Comparison of ENCODE assay signal across 20 mouse cellular contexts in the genomic region with DNA sequence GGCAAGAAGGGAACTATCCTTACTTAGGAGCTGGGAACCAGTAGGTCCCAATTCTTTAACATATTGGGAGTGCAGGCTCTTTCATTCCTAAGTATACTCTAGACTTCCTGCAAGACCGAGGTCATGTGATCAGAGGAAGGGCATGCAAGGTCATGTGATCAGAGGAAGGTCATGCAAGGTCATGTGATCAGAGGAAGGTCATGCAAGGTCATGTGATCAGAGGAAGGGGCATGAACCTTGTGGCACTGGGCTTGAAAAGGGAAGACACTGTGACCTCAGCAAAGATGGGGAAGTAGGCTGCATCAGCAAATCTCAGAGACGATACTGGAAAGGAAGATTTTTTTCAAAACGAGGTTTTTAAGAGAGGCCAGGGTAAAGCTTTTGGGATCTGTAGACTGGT. TPM values are rescaled to one million over a fixed set of nuclear protein-coding genes. Genes with fewer than 3 reads are reported as not detected.
DNase-seq lines count a peak whose midpoint lies in the region; ATAC-seq and TF ChIP-seq lines count a peak whose summit lies in the region.
"Had no signal": no experiment of that assay in that cellular context is flagged by ENCODE, and none has a peak within 500 bp of the region (broad histone marks: within the 10 kb centered on the region; RNA-seq: fewer than 3 reads in every experiment).

No protein-coding gene starts in this region.

- WGBS in liver, adult 2 months = 59% methylated on average over 3 of the region's 3 CpGs
- WGBS in liver, embryonic 12.5 days (ENCODE audit: insufficient replicate concordance) = 30% methylated on average over 3 of the region's 3 CpGs

- peaks cover 2% of the 10 kb centered on the region; the same call in 1 of the 2 replicates for H3K4me1 ChIP-seq in liver, adult 2 months (ENCODE audit: control insufficient read depth, insufficient read depth, low read length)
- H3K4me1 ChIP-seq in liver, embryonic 12.5 days = no peaks in the 10 kb centered on the region
- H3K4me1 ChIP-seq in bone marrow macrophage, adult 2 months (ENCODE audit: control insufficient read depth, insufficient read depth, low read length) = peaks cover 21% of the 10 kb centered on the region
- H3K4me1 ChIP-seq: limb, embryonic 13.5 days had no signal

- ATAC-seq in liver, embryonic 12.5 days = no peak
- peak; percentile 93 for ATAC-seq in monocyte, adult 5-6 weeks (replicated peaks; ENCODE audit: insufficient number of reproducible peaks, low FRiP score, low TSS enrichment, poor library complexity, severe bottlenecking)
- ATAC-seq: forebrain, embryonic 14.5 days; intestine, postnatal 0 days; midbrain, embryonic 16.5 days had no signal

- no peak overlapping the region for H3K4me3 ChIP-seq in liver, adult 2 months (ENCODE audit: insufficient read depth, low read depth, low read length)
- no peak overlapping the region for H3K4me3 ChIP-seq in liver, embryonic 12.5 days
- H3K4me3 ChIP-seq in C2C12 (ENCODE audit: insufficient read depth, poor library complexity, severe bottlenecking) = no peak overlapping the region
- no peak overlapping the region for H3K4me3 ChIP-seq in bone marrow macrophage, adult 2 months (ENCODE audit: insufficient read depth, low read length)
- H3K4me3 ChIP-seq: erythroblast, embryonic 14.5 days; heart, adult 2 months; limb, embryonic 13.5 days had no signal

- TF ChIP-seq POLR2A in liver, adult 2 months (IDR thresholded peaks at IDR 0.05; ENCODE audit: extremely low read depth, insufficient read depth, low read length) = no peak
- TF ChIP-seq POLR2A in bone marrow macrophage, adult 2 months (IDR thresholded peaks at IDR 0.05; ENCODE audit: borderline replicate concordance, low read depth, low read length) = no peak

- H3K4me2 ChIP-seq in liver, embryonic 12.5 days = no peak overlapping the region
- H3K4me2 ChIP-seq: hindbrain, embryonic 14.5 days; limb, embryonic 13.5 days had no signal

- H3K36me3 ChIP-seq in liver, adult 2 months (ENCODE audit: control insufficient read depth, insufficient read depth, low read length) = no peaks in the 10 kb centered on the region
- H3K36me3 ChIP-seq in liver, embryonic 12.5 days = no peaks in the 10 kb centered on the region
- H3K36me3 ChIP-seq in C2C12 (ENCODE audit: control insufficient read depth, insufficient read depth) = no peaks in the 10 kb centered on the region
- H3K36me3 ChIP-seq: limb, embryonic 13.5 days had no signal

- no peaks in the 10 kb centered on the region for H3K79me3 ChIP-seq in C2C12 (ENCODE audit: low read depth)

- DNase-seq in liver, adult 2 months (ENCODE audit: extremely low read depth, low read depth, low spot score) = peak; percentile 46
- no peak for DNase-seq in right cerebral cortex, adult 2 months (ENCODE audit: low spot score in 2 of 2)
- no peak for DNase-seq in urinary bladder, postnatal 36 days (ENCODE audit: low spot score in 2 of 2)
- DNase-seq: adrenal gland, postnatal 14 days; cerebellum, adult 18-20 months; heart, postnatal 10 days; kidney, postnatal 25 days; lung, adult 18-20 months; right cerebral cortex, postnatal 14 days had no signal

- no peaks in the 10 kb centered on the region for H3K9me3 ChIP-seq in liver, embryonic 12.5 days (replicated peaks)
- H3K9me3 ChIP-seq: limb, embryonic 13.5 days had no signal

- H3K79me2 ChIP-seq in liver, adult 2 months (ENCODE audit: control insufficient read depth, insufficient read depth, low read length) = no peaks in the 10 kb centered on the region; the same call in 1 of the 2 replicates
- H3K79me2 ChIP-seq in C2C12 (ENCODE audit: control insufficient read depth, insufficient read depth) = no peaks in the 10 kb centered on the region

- no peaks in the 10 kb centered on the region for H3K27me3 ChIP-seq in liver, adult 2 months (ENCODE audit: control insufficient read depth, insufficient read depth, low read length)
- no peaks in the 10 kb centered on the region for H3K27me3 ChIP-seq in liver, embryonic 12.5 days (replicated peaks)
- H3K27me3 ChIP-seq in C2C12 (ENCODE audit: control insufficient read depth, insufficient read depth, insufficient read length) = no peaks in the 10 kb centered on the region
- H3K27me3 ChIP-seq: limb, embryonic 13.5 days had no signal

- H3ac ChIP-seq in C2C12 (ENCODE audit: control insufficient read depth, insufficient read length, low read depth) = no peak overlapping the region

- 0 out of 2 replicates have a peak overlapping the region, but pooled peaks have one; percentile 38 for H3K27ac ChIP-seq in liver, adult 2 months (replicated peaks; ENCODE audit: insufficient read depth, low read depth, low read length)
- no peak overlapping the region for H3K27ac ChIP-seq in liver, embryonic 12.5 days
- H3K27ac ChIP-seq in bone marrow macrophage, adult 2 months (ENCODE audit: insufficient read depth, low read depth, low read length) = peak overlapping the region; percentile 51
- H3K27ac ChIP-seq: heart, adult 2 months; hindbrain, embryonic 14.5 days; limb, embryonic 13.5 days had no signal

- no peak for TF ChIP-seq CTCF in liver, adult 2 months (IDR thresholded peaks at IDR 0.05; ENCODE audit: low read depth, low read length)
- TF ChIP-seq CTCF in C2C12 (IDR thresholded peaks at IDR 0.05; ENCODE audit: control insufficient read depth, insufficient read depth, insufficient read length) = no peak
- TF ChIP-seq CTCF in bone marrow macrophage, adult 2 months (IDR thresholded peaks at IDR 0.05; ENCODE audit: low read depth, low read length) = no peak

- no peak overlapping the region for H3K9ac ChIP-seq in liver, adult 2 months (ENCODE audit: low read depth, low read length)
- H3K9ac ChIP-seq in liver, embryonic 12.5 days = no peak overlapping the region
- H3K9ac ChIP-seq: hindbrain, embryonic 14.5 days; limb, embryonic 13.5 days had no signal

TF ChIP-seq in C2C12, 6 proteins besides CTCF, POLR2A, EP300 and RAD21:
- TF ChIP-seq USF1 (IDR thresholded peaks at IDR 0.05; ENCODE audit: low read depth) (peak; percentile 52), MYOD1 (IDR thresholded peaks at IDR 0.05; ENCODE audit: control insufficient read depth, insufficient read length, low read depth) (no peak)
TF ChIP-seq in C2C12: peak in this region for 1.

RNA-seq across cellular contexts. Expression of a gene that starts 49.5 kb away (rescaled TPM):
- total RNA-seq in liver, adult 2 months (2014; rRNA removed) = 8.1 and 8.5 TPM in 2 replicates
- 1.6 and 2.2 TPM in 2 replicates for polyA plus RNA-seq in liver, adult 2 months (2012; rRNA removed)
- 13.2 and 13.8 TPM in 2 replicates for polyA plus RNA-seq in liver, embryonic 12.5 days (2016; fragmentation: Nextera tagmentation; extraction: Ambion mirVana)
- 25.0 TPM for polyA plus RNA-seq in C2C12 (2012; fragmentation: generic; extraction: Trizol)
- polyA plus RNA-seq in bone marrow macrophage, adult 2 months (2012; ENCODE audit: insufficient read depth, insufficient read length, missing spikeins) = 23.8 and 24.1 TPM in 2 replicates
- total RNA-seq in monocyte, adult 5-6 weeks (2017) = 61.0 to 74.1 TPM (median 62.6 TPM) in 3 replicates
